Mouse (Mus musculus): ENCODE measurements around the gene Elmo1.
A peak's percentile ranks its signal among the peaks of the same experiment; 100 is the strongest.

DNA sequence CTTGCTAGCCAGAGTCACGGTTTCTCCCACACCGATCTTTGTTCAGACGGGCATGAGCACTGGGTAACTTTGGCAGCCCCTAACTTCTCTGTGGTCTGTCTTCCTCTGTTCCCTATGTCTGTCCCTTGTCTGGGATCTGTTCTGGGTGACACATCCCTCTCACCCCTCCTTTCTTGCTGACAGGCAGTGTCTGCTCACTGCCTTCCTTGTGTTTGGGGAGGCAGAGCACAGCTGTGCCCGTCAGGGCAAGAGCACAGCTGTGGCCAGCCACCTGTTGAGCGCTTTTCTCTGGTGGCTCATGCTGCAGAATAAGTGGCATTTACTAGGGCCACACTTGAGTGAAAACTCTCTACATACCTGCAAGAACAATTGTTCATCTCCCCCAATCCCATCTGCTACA lies 116.7 kb downstream of the Elmo1 start:
- TF ChIP-seq CHD1 (IDR thresholded peaks at IDR 0.05; ENCODE audit: low read depth, low read length) = no peak
- TF ChIP-seq BHLHE40 (IDR thresholded peaks at IDR 0.05; ENCODE audit: low read depth, low read length) = no peak
- TF ChIP-seq E2F4 (IDR thresholded peaks at IDR 0.05; ENCODE audit: insufficient replicate concordance, low read depth, low read length) = no peak
- no peak for TF ChIP-seq CTCF (conservative IDR thresholded peaks at IDR 0.05 in 1 of 2, IDR thresholded peaks at IDR 0.05 in 1 of 2; ENCODE audit: low read depth in 2 of 2, low read length in 2 of 2)
- TF ChIP-seq UBTF (IDR thresholded peaks at IDR 0.05; ENCODE audit: low read depth, low read length) = no peak
- no peak for TF ChIP-seq TBP (conservative IDR thresholded peaks at IDR 0.05; ENCODE audit: low read depth, low read length)
- no peak for TF ChIP-seq MAFK (IDR thresholded peaks at IDR 0.05; ENCODE audit: insufficient replicate concordance, low read length)
- TF ChIP-seq NRF1 (IDR thresholded peaks at IDR 0.05; ENCODE audit: low read depth, low read length) = no peak
- TF ChIP-seq EP300 (IDR thresholded peaks at IDR 0.05; ENCODE audit: low read length) = no peak
- peak; percentile 63 for TF ChIP-seq ETS1 (conservative IDR thresholded peaks at IDR 0.05; ENCODE audit: low read depth, low read length)
